Mouse (Mus musculus): Measurements from ENCODE around the gene Samd4b.

DNA sequence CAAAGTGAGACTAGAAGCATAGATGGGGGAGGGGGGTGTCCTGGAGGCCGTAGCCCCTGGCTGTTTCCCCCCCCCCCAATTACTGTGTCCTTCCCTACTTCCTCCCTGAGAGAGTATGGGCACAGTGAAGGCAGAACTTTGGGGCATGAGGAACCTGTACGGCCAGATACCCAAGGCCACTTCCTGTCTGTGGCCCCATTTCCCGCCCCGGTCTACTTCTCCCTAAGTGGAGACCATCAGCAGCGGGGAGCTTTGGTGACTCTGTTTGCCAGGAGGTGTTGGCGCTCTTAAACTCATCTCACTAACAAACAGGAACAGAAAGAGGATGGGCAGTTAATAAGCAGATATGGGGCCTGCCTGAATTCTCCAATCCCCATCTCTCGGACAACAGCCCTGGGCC is 50.3 kb downstream of the Samd4b start:
- TF ChIP-seq CTCF (IDR thresholded peaks at IDR 0.05; ENCODE audit: borderline replicate concordance, extremely low read depth, insufficient read depth, insufficient read length) = no peak
- TF ChIP-seq POLR2A (IDR thresholded peaks at IDR 0.05; ENCODE audit: borderline replicate concordance, extremely low read depth, insufficient read depth, insufficient read length, poor library complexity, severe bottlenecking) = no peak

Data from brain, embryonic 14.5 days (tissue).